Mouse (Mus musculus) gastrocnemius, adult 8-10 months (tissue): Measurements from ENCODE around the gene Inafm2. TPM values are rescaled to one million over a fixed set of nuclear protein-coding genes. Genes with fewer than 3 reads are reported as not detected.

Experiments used
- DNase-seq, 2 experiments: peaks; one replicate each; pipeline ENCODE4 v3.0.0; 2022; ENCODE audit warnings: low spot score in 2 of 2
- total RNA-seq, 4 experiments: library from RNA; stranded (reverse); gene quantifications; 2 replicates each; pipeline ENCODE4 v1.2.4; 2022

Gene Inafm2
- total RNA-seq, result 1 to 10 TPM; 5.0 to 7.2 (median 5.2) TPM

- peak; percentile 78 to 88 for DNase-seq
Observed at GRCm38 (mm10) chr2:118745232-118745884, at the start of gene Inafm2. Gene Inafm2, plus strand, starts transcription at chr2:118745758.

- no peak for DNase-seq
Observed at GRCm38 (mm10) chr2:118696451-118697308, 48.9 kb upstream of the Inafm2 start.

GRCm38 (mm10) chr2:118697311-118697877 lies 48.2 kb upstream of the Inafm2 start:
- DNase-seq, result no peak

- DNase-seq, result no peak
Observed at GRCm38 (mm10) chr2:118697955-118698354, 47.6 kb upstream of the Inafm2 start.

- peak; percentile 64 to 66 for DNase-seq
Observed at GRCm38 (mm10) chr2:118700179-118701062, 45.1 kb upstream of the Inafm2 start.

GRCm38 (mm10) chr2:118701161-118701560 lies 44.4 kb upstream of the Inafm2 start:
- DNase-seq, result no peak

- no peak for DNase-seq
Observed at GRCm38 (mm10) chr2:118701971-118702882, 43.3 kb upstream of the Inafm2 start.

GRCm38 (mm10) chr2:118702883-118703761 lies 42.4 kb upstream of the Inafm2 start:
- peak in 1 of 2 experiments; percentile 40 for DNase-seq

GRCm38 (mm10) chr2:118703913-118704730 lies 41.4 kb upstream of the Inafm2 start, which contains the start of gene Ankrd63:
Gene Ankrd63, minus strand, starts transcription at chr2:118703963.
- no peak for DNase-seq

GRCm38 (mm10) chr2:118706436-118706835 lies 39.1 kb upstream of the Inafm2 start:
- no peak for DNase-seq

- no peak for DNase-seq
Observed at GRCm38 (mm10) chr2:118708472-118708871, 37.1 kb upstream of the Inafm2 start.

GRCm38 (mm10) chr2:118709655-118710221 lies 35.8 kb upstream of the Inafm2 start:
- DNase-seq, result no peak

GRCm38 (mm10) chr2:118711038-118711494 lies 34.5 kb upstream of the Inafm2 start:
- DNase-seq, result no peak

GRCm38 (mm10) chr2:118713631-118714030 lies 31.9 kb upstream of the Inafm2 start:
- no peak for DNase-seq

- no peak for DNase-seq
Observed at GRCm38 (mm10) chr2:118714230-118714629, 31.3 kb upstream of the Inafm2 start.

GRCm38 (mm10) chr2:118716677-118717076 lies 28.9 kb upstream of the Inafm2 start:
- DNase-seq, result peak; percentile 33 to 45

GRCm38 (mm10) chr2:118723693-118724486 lies 21.7 kb upstream of the Inafm2 start:
- DNase-seq, result no peak
